Mouse (Mus musculus) kidney, adult 2 months (tissue): Measurements from ENCODE around the gene Saxo1.

Experiments
- CTCF ChIP-seq: fragments of 200-500 bp; conservative IDR thresholded peaks from 2 replicates; pipeline ENCODE4 v1.5.1; 2011; ENCODE audit warnings: low read depth, mild to moderate bottlenecking, control low read depth, low read length, moderate library complexity, mixed read lengths; ENCODE audit not compliant: insufficient read depth, insufficient read length
- POLR2A ChIP-seq: fragments of 200-500 bp; IDR thresholded peaks from one replicate; pipeline ENCODE4 v1.6.1; 2011; ENCODE audit warnings: low read depth, low read length, control low read depth

GRCm38 (mm10) chr4:86407200-86407527 is 151.0 kb downstream of the Saxo1 start:
- TF ChIP-seq POLR2A (no peak), CTCF (no peak)
